Mouse (Mus musculus) MEL (cell line): ENCODE measurements around the gene Ptk7.

Source experiments
- BHLHE40 ChIP-seq: IDR thresholded peaks from 2 replicates; pipeline ENCODE4 v1.6.1; 2012; ENCODE audit warnings: low read depth, mild to moderate bottlenecking, inconsistent platforms, low read length, improper control_type of control experiment, borderline replicate concordance
- CTCF ChIP-seq, 3 experiments: IDR thresholded peaks in 2 of 3; conservative IDR thresholded peaks in 1 of 3; 2 replicates each; pipeline ENCODE4 v1.5.1; 2011 to 2012; ENCODE audit warnings: low read length in 3 of 3, low read depth in 2 of 3, mild to moderate bottlenecking in 2 of 3, improper control_type of control experiment in 1 of 3, inconsistent platforms in 1 of 3, mixed read lengths in 1 of 3, moderate library complexity in 1 of 3; ENCODE audit not compliant: control insufficient read depth in 1 of 3, insufficient read depth in 1 of 3, poor library complexity in 1 of 3, severe bottlenecking in 1 of 3
- NELFE ChIP-seq: IDR thresholded peaks from 2 replicates; pipeline ENCODE4 v1.6.1; 2011; ENCODE audit warnings: low read depth, low read length, improper control_type of control experiment
- NRF1 ChIP-seq: IDR thresholded peaks from 2 replicates; pipeline ENCODE4 v1.6.1; 2014; ENCODE audit warnings: low read depth, mild to moderate bottlenecking, inconsistent platforms, low read length, improper control_type of control experiment, moderate library complexity; ENCODE audit not compliant: poor library complexity, insufficient read depth, severe bottlenecking

GRCm38 (mm10) chr17:46590439-46590838, 38.9 kb downstream of the Ptk7 start:
- TF ChIP-seq NRF1, result no peak
- TF ChIP-seq BHLHE40, result no peak
- no peak for TF ChIP-seq NELFE
- no peak for TF ChIP-seq CTCF (IDR thresholded peaks at IDR 0.05 in 2 of 3, conservative IDR thresholded peaks at IDR 0.05 in 1 of 3; ENCODE audit: control insufficient read depth in 1 of 3, insufficient read depth in 1 of 3, low read depth in 2 of 3, low read length in 3 of 3, poor library complexity in 1 of 3, severe bottlenecking in 1 of 3)
